Mouse (Mus musculus): ENCODE results near the gene Nrbp1. TPM values are rescaled to one million over a fixed set of nuclear protein-coding genes. Genes with fewer than 3 reads are reported as not detected.
A peak's percentile ranks its signal among the peaks of the same experiment; 100 is the strongest.

Nrbp1 gene
- polyA plus RNA-seq, 1 experiment = 105 TPM

DNA sequence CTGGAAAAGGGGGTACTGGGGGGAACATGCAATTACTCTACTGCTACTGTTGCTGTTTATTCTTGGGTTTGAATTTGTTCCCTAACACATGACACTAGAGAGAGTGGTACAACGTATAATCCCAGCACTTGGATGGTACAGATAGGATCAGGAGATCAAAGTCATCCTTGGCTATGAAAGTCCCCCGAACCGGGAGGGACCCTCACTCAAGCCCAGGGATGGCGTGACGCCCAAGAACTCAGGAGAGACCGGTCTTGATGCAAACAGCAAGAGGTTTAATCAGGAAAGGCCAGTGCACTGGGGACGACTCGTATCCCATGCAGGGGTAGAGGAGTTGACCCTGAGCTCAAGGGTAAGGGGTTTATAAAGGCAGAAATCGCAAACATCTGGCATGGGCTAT is 18.0 kb upstream of the Nrbp1 start:
- Histone ChIP-seq H3K4me3 (ENCODE audit: insufficient read depth, low read length) (no peak overlapping the region), H3K27ac (ENCODE audit: insufficient read depth, low read length) (no peak overlapping the region), H3K4me1 (ENCODE audit: control insufficient read depth, insufficient read depth, low read length) (0 out of 2 replicates have a peak, but pooled peaks cover 1% of the 10 kb centered on the region)
- TF ChIP-seq POLR2A (IDR thresholded peaks at IDR 0.05; ENCODE audit: extremely low read depth, insufficient read depth, low read length) (no peak), CTCF (IDR thresholded peaks at IDR 0.05; ENCODE audit: extremely low read depth, insufficient read depth, low read length) (no peak)

GRCm38 (mm10) chr5:31226641-31227040 is 14.0 kb upstream of the Nrbp1 start:
- no peaks in the 10 kb centered on the region for H3K4me1 ChIP-seq (ENCODE audit: control insufficient read depth, insufficient read depth, low read length)
- no peak for TF ChIP-seq CTCF (IDR thresholded peaks at IDR 0.05; ENCODE audit: extremely low read depth, insufficient read depth, low read length)
- TF ChIP-seq POLR2A (IDR thresholded peaks at IDR 0.05; ENCODE audit: extremely low read depth, insufficient read depth, low read length) = no peak
- H3K27ac ChIP-seq (ENCODE audit: insufficient read depth, low read length) = no peak overlapping the region
- H3K4me3 ChIP-seq (ENCODE audit: insufficient read depth, low read length) = no peak overlapping the region

DNA sequence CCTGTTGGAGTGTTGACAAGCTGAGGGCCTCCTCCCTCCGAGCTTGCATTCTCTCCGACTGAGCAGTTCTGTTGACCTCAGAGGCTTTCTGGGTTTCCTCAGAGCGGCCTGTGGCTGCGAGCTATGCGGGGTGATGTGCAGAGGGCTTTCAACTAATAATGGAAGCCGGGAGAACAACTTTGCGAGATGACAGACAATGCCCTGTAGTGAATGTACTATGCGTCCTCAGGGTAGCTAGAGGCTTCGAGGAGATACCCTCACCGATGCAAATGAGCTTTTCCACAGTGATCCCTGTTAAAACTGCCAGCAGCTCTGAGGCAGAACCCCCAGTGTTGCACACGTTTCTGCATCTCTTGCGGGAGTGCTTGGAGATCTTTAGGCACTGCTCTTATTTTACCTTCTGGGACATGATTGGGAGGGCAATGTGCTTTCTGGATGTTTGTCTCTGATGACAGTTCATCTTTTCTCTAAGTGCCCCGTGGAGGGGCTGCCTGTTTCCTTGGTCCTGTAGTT is 914 bp downstream of the Nrbp1 start:
- Histone ChIP-seq H3K4me3 (ENCODE audit: insufficient read depth, low read length) (peak overlapping the region; percentile 42), H3K27ac (ENCODE audit: insufficient read depth, low read length) (no peak overlapping the region), H3K4me1 (ENCODE audit: control insufficient read depth, insufficient read depth, low read length) (peaks cover 2% of the 10 kb centered on the region; the same call in 1 of the 2 replicates)
- TF ChIP-seq POLR2A (IDR thresholded peaks at IDR 0.05; ENCODE audit: extremely low read depth, insufficient read depth, low read length) = no peak
- TF ChIP-seq CTCF (IDR thresholded peaks at IDR 0.05; ENCODE audit: extremely low read depth, insufficient read depth, low read length) = no peak

DNA sequence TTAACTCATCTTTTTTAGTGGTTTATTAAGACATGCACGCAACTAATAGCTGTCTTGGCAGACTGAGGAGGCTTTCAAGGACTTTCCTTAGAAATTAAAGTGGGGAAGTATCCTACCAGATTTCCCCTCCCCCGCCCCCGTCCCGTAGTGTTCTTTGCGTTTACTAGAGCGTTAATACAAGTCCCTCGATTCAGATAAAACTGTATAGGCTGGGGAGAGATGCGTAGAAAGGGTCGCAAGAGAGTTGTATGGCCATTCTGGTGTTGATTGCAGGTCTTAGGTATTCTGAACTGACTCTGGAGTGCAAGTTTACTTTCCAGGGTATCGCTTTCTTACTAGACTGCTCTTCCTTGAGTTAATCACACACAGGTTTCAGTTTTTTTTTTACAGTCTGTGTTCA is 1.5 kb downstream of the Nrbp1 start:
- Histone ChIP-seq H3K4me3 (ENCODE audit: insufficient read depth, low read length) (peak overlapping the region; percentile 42; the same call in 1 of the 2 replicates), H3K4me1 (ENCODE audit: control insufficient read depth, insufficient read depth, low read length) (peaks cover 2% of the 10 kb centered on the region; the same call in 1 of the 2 replicates), H3K27ac (ENCODE audit: insufficient read depth, low read length) (no peak overlapping the region)
- TF ChIP-seq POLR2A (IDR thresholded peaks at IDR 0.05; ENCODE audit: extremely low read depth, insufficient read depth, low read length) (no peak), CTCF (IDR thresholded peaks at IDR 0.05; ENCODE audit: extremely low read depth, insufficient read depth, low read length) (no peak)

DNA sequence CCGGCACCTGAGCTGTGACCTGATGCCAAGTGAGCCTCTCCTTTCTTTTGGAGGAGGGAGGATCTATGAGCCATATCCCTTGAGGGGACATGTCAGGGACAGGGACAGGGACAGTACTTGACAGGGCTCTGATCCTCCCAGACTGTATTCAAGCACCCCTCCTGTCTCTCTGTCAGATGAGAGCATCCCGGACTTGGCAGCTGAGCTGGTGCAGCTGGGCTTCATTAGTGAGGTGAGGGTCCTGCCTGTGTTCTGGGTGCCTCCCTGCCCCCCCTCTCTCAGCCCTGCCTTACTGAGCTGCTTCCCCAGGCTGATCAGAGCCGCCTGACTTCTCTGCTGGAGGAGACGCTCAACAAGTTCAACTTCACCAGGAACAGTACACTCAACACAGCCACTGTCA is 10.1 kb downstream of the Nrbp1 start:
- Histone ChIP-seq H3K4me1 (ENCODE audit: control insufficient read depth, insufficient read depth, low read length) (no peaks in the 10 kb centered on the region), H3K4me3 (ENCODE audit: insufficient read depth, low read length) (no peak overlapping the region), H3K27ac (ENCODE audit: insufficient read depth, low read length) (no peak overlapping the region)
- TF ChIP-seq CTCF (IDR thresholded peaks at IDR 0.05; ENCODE audit: extremely low read depth, insufficient read depth, low read length) (no peak), POLR2A (IDR thresholded peaks at IDR 0.05; ENCODE audit: extremely low read depth, insufficient read depth, low read length) (no peak)

DNA sequence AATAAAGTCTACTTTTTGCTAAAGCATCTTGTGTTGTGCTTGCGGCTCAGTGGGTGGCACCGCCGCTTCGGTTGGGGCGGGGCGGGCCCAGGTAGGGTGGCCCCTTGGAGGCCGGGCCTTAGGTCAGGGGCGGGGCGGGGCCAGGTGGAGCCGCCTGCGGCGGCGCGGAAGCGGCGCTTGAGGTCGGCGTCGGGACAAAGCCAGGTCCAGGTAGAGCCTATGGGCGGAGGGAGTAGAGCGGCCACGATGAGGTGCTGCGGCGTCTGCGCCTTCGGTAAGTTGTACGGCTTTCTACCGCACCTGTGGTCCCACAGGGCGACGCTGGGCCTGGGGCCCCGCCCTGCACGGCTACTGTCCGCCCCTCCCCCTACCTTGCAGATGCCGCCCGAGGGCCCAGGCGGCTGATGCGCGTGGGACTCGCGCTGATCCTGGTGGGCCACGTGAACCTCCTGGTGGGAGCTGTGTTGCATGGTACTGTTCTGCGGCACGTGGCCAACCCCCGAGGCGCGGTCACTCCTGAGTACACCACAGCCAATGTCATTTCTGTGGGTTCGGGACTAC is 11.0 kb downstream of the Nrbp1 start, which contains the start of gene Krtcap3:
Krtcap3 (plus strand) TSS at position 151 of the 561 bp plus-strand sequence.
- H3K4me1 ChIP-seq (ENCODE audit: control insufficient read depth, insufficient read depth, low read length) = no peaks in the 10 kb centered on the region
- TF ChIP-seq POLR2A (IDR thresholded peaks at IDR 0.05; ENCODE audit: extremely low read depth, insufficient read depth, low read length) (peak; percentile 11; the same call in 1 of the 2 replicates), CTCF (IDR thresholded peaks at IDR 0.05; ENCODE audit: extremely low read depth, insufficient read depth, low read length) (no peak)
- H3K4me3 ChIP-seq (ENCODE audit: insufficient read depth, low read length) = no peak within 1 kb of the TSS
- no peak within 1 kb of the TSS for H3K27ac ChIP-seq (ENCODE audit: insufficient read depth, low read length)

- Histone ChIP-seq H3K4me3 (ENCODE audit: insufficient read depth, low read length) (no peak overlapping the region), H3K4me1 (ENCODE audit: control insufficient read depth, insufficient read depth, low read length) (no peaks in the 10 kb centered on the region), H3K27ac (ENCODE audit: insufficient read depth, low read length) (no peak overlapping the region)
- TF ChIP-seq POLR2A (IDR thresholded peaks at IDR 0.05; ENCODE audit: extremely low read depth, insufficient read depth, low read length) (no peak), CTCF (IDR thresholded peaks at IDR 0.05; ENCODE audit: extremely low read depth, insufficient read depth, low read length) (no peak)
Observed at GRCm38 (mm10) chr5:31252151-31252550, 11.5 kb downstream of the Nrbp1 start.

DNA sequence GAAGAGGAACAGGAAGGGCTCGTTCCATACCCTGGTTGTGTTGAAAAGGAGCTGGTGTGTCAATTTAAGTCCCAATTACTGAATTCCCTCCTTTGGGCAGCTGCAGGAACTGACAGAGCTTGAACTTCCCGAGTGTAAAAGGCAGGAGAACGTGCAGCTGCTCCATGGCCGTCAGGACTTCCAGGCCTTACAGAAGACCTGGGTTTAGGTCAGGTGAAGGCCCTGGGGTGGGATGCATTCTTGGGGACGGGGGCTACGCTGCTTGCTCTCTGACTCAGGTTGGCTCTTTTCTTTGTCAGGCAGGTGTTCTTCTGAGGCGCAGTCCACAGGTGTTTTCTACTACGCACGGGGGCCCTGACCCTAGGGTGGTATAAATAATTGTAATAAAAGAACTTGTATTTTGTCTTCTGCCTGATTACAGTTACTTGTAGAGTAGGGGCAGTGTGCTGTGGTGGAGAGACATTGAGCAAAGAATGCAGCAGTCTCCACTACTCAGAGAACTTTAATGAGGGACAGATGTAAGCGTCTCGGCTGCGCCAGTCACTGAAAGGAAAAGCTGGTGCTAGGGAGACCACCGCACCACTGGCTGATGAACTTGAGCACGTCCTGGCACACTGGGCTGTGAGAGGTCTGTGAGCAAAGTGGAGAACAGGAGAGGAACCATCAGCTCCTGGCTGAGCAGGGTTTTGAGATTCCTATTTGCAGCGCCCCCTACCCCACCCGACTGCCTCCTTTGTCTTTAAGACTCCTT is 12.3 kb downstream of the Nrbp1 start:
- H3K4me1 ChIP-seq (ENCODE audit: control insufficient read depth, insufficient read depth, low read length) = no peaks in the 10 kb centered on the region
- H3K4me3 ChIP-seq (ENCODE audit: insufficient read depth, low read length) = no peak overlapping the region
- H3K27ac ChIP-seq (ENCODE audit: insufficient read depth, low read length) = no peak overlapping the region
- TF ChIP-seq CTCF (IDR thresholded peaks at IDR 0.05; ENCODE audit: extremely low read depth, insufficient read depth, low read length) = no peak

DNA sequence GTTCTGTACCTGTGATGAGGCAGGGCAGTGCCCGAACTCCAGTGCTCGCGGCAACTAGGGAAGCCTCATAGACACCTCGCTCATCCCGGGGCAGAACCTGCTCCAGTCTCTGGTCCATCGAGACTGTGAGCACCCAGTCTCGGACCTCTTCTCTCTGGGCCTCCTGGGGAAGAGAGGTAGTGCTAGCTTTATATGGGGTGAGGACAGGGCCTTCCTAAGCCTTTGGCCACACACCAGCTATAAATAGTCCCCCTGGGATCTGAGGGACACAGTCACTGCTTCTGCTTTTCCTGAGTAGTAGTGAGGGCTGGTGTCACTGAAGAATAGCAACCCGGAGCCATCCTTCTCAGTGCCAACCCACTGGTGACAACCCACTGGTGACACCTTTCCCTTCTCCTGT is 13.1 kb downstream of the Nrbp1 start:
- H3K4me1 ChIP-seq (ENCODE audit: control insufficient read depth, insufficient read depth, low read length) = no peaks in the 10 kb centered on the region
- TF ChIP-seq CTCF (IDR thresholded peaks at IDR 0.05; ENCODE audit: extremely low read depth, insufficient read depth, low read length) (no peak), POLR2A (IDR thresholded peaks at IDR 0.05; ENCODE audit: extremely low read depth, insufficient read depth, low read length) (no peak)
- no peak overlapping the region for H3K4me3 ChIP-seq (ENCODE audit: insufficient read depth, low read length)
- peak overlapping the region; percentile 28; the same call in 1 of the 2 replicates for H3K27ac ChIP-seq (ENCODE audit: insufficient read depth, low read length)

- TF ChIP-seq CTCF (IDR thresholded peaks at IDR 0.05; ENCODE audit: extremely low read depth, insufficient read depth, low read length) = no peak
- TF ChIP-seq POLR2A (IDR thresholded peaks at IDR 0.05; ENCODE audit: extremely low read depth, insufficient read depth, low read length) = no peak
- H3K27ac ChIP-seq (ENCODE audit: insufficient read depth, low read length) = peak overlapping the region; percentile 28; the same call in 1 of the 2 replicates
- no peaks in the 10 kb centered on the region for H3K4me1 ChIP-seq (ENCODE audit: control insufficient read depth, insufficient read depth, low read length)
- H3K4me3 ChIP-seq (ENCODE audit: insufficient read depth, low read length) = no peak overlapping the region
Observed at GRCm38 (mm10) chr5:31254452-31254851, 13.8 kb downstream of the Nrbp1 start.
